Mouse (Mus musculus): ENCODE measurements around the gene Ing4. TPM values are rescaled to one million over a fixed set of nuclear protein-coding genes. Genes with fewer than 3 reads are reported as not detected.

Ing4 gene
- polyA plus RNA-seq, 1 experiment, result 75.7 TPM

DNA sequence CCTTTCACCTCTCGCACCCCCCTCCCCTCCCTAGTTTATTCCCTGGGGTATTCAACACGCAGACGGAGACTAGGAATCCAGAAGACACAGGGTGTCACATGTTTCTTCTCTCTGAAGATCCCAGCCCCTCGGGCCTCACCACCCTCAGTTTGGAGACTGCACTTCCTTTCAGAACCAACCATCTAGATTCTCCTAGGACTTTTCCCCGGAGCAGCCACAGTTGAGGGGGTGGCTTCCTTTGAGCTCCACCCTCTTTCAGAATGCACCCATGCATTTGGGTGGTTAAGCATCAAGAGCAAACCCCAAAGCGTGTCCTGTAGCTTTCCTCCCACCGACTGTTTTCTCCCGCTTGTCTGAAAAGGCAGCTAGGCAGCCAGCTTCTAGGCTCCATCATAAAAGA, 41.5 kb upstream of the Ing4 start:
- peak in 1 of 2 experiments; percentile 31 for DNase-seq
- Histone ChIP-seq H3K27me3 (ENCODE audit: control insufficient read depth, insufficient read depth, low read length) (no peaks in the 10 kb centered on the region), H3K4me3 (replicated peaks; ENCODE audit: insufficient read depth, low read depth, low read length) (peak overlapping the region; percentile 72), H3K27ac (ENCODE audit: insufficient read depth, low read length) (no peak overlapping the region; the same call in 1 of the 2 replicates), H3K4me1 (ENCODE audit: control insufficient read depth, insufficient read depth, low read length) (0 out of 2 replicates have a peak, but pooled peaks cover 10% of the 10 kb centered on the region)
- 9% methylated on average over 8 of the region's 8 CpGs for WGBS
- TF ChIP-seq CTCF (IDR thresholded peaks at IDR 0.05; ENCODE audit: borderline replicate concordance, insufficient read depth, low read depth, low read length) (no peak), POLR2A (IDR thresholded peaks at IDR 0.05; ENCODE audit: borderline replicate concordance, insufficient read depth, low read length) (no peak)

DNA sequence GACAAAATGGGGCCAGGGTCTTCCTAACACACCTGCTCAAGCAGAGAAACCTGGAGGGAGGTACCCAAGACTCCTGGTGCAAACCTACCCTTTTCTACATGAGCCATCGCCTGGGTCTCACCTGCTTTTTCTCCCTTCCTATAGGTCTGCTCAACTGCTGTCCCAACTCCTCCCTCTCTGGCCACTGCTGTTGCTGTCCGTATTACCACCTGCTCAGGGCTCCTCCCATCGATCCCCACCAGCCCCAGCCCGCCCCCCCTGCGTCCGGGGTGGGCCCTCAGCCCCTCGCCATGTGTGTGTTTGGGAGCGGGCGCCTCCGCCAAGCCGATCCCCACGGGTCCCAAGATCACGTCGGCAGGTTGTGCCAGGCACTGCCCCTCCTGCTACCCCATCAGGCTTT, 40.5 kb upstream of the Ing4 start:
- H3K27me3 ChIP-seq (ENCODE audit: control insufficient read depth, insufficient read depth, low read length), result no peaks in the 10 kb centered on the region
- no peak overlapping the region for H3K4me3 ChIP-seq (replicated peaks; ENCODE audit: insufficient read depth, low read depth, low read length)
- H3K4me1 ChIP-seq (ENCODE audit: control insufficient read depth, insufficient read depth, low read length), result 0 out of 2 replicates have a peak, but pooled peaks cover 10% of the 10 kb centered on the region
- no peak overlapping the region for H3K27ac ChIP-seq (ENCODE audit: insufficient read depth, low read length)
- no peak for DNase-seq
- no peak for TF ChIP-seq POLR2A (IDR thresholded peaks at IDR 0.05; ENCODE audit: borderline replicate concordance, insufficient read depth, low read length)
- no peak for TF ChIP-seq CTCF (IDR thresholded peaks at IDR 0.05; ENCODE audit: borderline replicate concordance, insufficient read depth, low read depth, low read length)
- WGBS, result 35% methylated on average over 14 of the region's 14 CpGs

DNA sequence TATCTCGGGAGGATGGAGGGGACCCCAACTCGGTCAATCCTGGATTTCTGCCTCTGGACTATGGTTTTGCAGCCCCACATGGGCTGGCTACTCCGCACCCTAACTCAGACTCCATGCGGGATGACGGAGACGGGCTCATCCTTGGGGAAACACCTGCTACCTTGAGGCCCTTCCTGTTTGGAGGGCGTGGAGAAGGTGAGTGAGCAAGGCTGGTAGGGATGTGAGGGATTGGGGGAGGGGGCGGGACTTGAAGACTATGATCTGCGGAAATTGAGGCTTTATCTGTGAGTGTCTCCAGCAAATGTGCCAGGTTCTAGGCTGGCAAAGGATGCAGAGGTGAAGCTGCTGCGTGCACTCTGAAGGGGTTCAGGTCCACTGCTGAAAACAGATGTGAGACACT, 40.0 kb upstream of the Ing4 start:
- DNase-seq, result no peak
- TF ChIP-seq POLR2A (IDR thresholded peaks at IDR 0.05; ENCODE audit: borderline replicate concordance, insufficient read depth, low read length) (no peak), CTCF (IDR thresholded peaks at IDR 0.05; ENCODE audit: borderline replicate concordance, insufficient read depth, low read depth, low read length) (no peak)
- no peaks in the 10 kb centered on the region for H3K27me3 ChIP-seq (ENCODE audit: control insufficient read depth, insufficient read depth, low read length)
- no peak overlapping the region for H3K4me3 ChIP-seq (replicated peaks; ENCODE audit: insufficient read depth, low read depth, low read length)
- no peak overlapping the region for H3K27ac ChIP-seq (ENCODE audit: insufficient read depth, low read length)
- 57% methylated on average over 10 of the region's 10 CpGs for WGBS
- 0 out of 2 replicates have a peak, but pooled peaks cover 10% of the 10 kb centered on the region for H3K4me1 ChIP-seq (ENCODE audit: control insufficient read depth, insufficient read depth, low read length)

DNA sequence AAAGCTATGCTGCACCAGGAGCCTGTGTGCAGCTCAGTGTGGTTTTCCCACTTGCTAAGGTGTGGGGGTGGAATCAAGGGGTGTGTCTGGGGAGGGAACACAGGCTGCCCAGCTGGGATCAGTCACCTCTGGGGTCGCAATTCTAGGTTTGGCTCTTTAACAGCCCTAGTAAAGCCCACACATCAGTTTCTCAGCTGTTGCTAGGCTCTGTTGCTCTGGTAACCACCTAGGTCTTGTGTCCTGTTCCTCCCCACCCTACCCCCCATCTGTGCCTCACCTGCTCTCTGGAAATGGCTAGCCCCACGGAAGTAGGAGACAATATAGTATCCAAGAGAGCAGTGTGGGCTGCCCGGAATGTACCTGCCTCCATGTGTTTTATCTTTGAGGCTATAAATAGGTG, 35.9 kb upstream of the Ing4 start:
- 37% methylated on average over 3 of the region's 3 CpGs for WGBS
- no peak for DNase-seq
- H3K4me3 ChIP-seq (replicated peaks; ENCODE audit: insufficient read depth, low read depth, low read length), result no peak overlapping the region
- 0 out of 2 replicates have a peak, but pooled peaks cover 4% of the 10 kb centered on the region for H3K4me1 ChIP-seq (ENCODE audit: control insufficient read depth, insufficient read depth, low read length)
- no peak for TF ChIP-seq POLR2A (IDR thresholded peaks at IDR 0.05; ENCODE audit: borderline replicate concordance, insufficient read depth, low read length)
- TF ChIP-seq CTCF (IDR thresholded peaks at IDR 0.05; ENCODE audit: borderline replicate concordance, insufficient read depth, low read depth, low read length), result no peak
- H3K27me3 ChIP-seq (ENCODE audit: control insufficient read depth, insufficient read depth, low read length), result no peaks in the 10 kb centered on the region
- H3K27ac ChIP-seq (ENCODE audit: insufficient read depth, low read length), result no peak overlapping the region

DNA sequence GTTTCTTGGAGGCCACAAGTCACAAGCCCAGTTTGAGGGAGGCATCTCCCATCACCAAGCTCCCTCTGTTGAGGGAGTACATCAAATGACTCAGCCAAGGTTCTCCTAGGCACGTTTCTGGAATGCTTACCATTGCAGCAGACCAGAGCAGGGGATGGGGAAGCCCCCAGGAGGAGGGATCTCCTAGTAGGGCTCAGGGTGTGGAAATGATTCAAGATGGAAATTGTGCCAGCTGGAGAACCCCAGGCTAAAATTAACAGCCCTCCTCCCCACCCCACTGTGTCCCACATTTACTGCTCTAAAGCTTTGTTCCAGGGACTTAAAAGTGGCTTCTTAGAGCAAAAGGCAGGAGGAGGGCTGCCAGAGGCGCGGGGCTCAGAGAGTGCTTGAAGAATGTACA, 34.5 kb upstream of the Ing4 start:
- TF ChIP-seq POLR2A (IDR thresholded peaks at IDR 0.05; ENCODE audit: borderline replicate concordance, insufficient read depth, low read length) (no peak), CTCF (IDR thresholded peaks at IDR 0.05; ENCODE audit: borderline replicate concordance, insufficient read depth, low read depth, low read length) (no peak)
- no peak overlapping the region for H3K4me3 ChIP-seq (replicated peaks; ENCODE audit: insufficient read depth, low read depth, low read length)
- WGBS, result 47% methylated on average over 3 of the region's 3 CpGs
- DNase-seq, result no peak
- no peaks in the 10 kb centered on the region for H3K27me3 ChIP-seq (ENCODE audit: control insufficient read depth, insufficient read depth, low read length)
- H3K4me1 ChIP-seq (ENCODE audit: control insufficient read depth, insufficient read depth, low read length), result no peaks in the 10 kb centered on the region
- no peak overlapping the region for H3K27ac ChIP-seq (ENCODE audit: insufficient read depth, low read length)

DNA sequence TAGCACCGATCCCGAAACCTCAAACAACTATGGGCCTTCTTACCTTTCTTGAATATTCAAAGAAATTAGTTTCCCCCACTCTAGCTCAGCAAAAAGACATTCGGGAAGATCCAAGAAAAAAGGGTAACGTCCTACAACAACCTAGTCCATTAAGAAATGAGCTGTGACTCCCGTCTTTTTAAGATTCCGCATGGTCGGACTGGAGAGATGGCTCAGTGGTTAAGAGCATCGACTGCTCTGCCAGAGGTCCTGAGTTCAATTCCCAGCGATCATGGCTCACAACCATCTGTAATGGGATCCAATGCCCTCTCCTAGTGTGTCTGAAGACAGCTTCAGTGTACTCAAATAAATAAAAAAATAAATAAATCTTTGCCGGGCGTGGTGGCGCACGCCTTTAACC, 31.5 kb upstream of the Ing4 start:
- H3K4me1 ChIP-seq (ENCODE audit: control insufficient read depth, insufficient read depth, low read length), result no peaks in the 10 kb centered on the region; the same call in 1 of the 2 replicates
- no peaks in the 10 kb centered on the region for H3K27me3 ChIP-seq (ENCODE audit: control insufficient read depth, insufficient read depth, low read length)
- H3K4me3 ChIP-seq (replicated peaks; ENCODE audit: insufficient read depth, low read depth, low read length), result peak overlapping the region; percentile 78
- 40% methylated on average over 13 of the region's 13 CpGs for WGBS
- H3K27ac ChIP-seq (ENCODE audit: insufficient read depth, low read length), result no peak overlapping the region
- no peak for DNase-seq
- TF ChIP-seq CTCF (IDR thresholded peaks at IDR 0.05; ENCODE audit: borderline replicate concordance, insufficient read depth, low read depth, low read length), result no peak
- no peak for TF ChIP-seq POLR2A (IDR thresholded peaks at IDR 0.05; ENCODE audit: borderline replicate concordance, insufficient read depth, low read length)

DNA sequence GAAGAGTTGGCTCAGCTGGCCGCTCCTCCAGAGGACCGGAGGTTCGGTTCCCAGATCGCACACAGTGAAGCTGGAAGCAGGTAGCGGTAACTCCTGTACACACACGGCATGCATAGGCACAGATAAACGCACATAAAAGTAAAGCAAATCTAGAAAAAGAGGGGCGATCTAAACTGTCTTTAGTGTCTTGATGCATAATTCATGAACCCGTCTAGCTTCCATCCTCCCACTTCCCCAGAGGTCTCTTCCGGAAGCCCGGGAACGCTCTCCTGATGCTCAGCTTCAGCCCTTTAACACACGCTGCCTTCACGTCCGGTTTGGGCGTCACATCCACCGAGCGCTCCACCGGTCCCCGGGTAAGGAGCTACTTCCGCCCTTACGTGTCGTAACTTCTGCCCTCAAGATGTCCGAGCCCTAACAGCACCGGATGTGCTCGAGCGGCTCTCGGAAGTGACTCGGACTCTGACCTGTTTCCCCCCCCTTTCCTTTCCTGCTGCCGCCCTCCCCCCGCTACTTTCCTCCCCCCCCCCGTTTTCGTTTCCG, 30.9 kb upstream of the Ing4 start:
- DNase-seq, result peak; percentile 98 to 100
- Histone ChIP-seq H3K4me1 (ENCODE audit: control insufficient read depth, insufficient read depth, low read length) (no peaks in the 10 kb centered on the region; the same call in 1 of the 2 replicates), H3K27me3 (ENCODE audit: control insufficient read depth, insufficient read depth, low read length) (no peaks in the 10 kb centered on the region), H3K4me3 (replicated peaks; ENCODE audit: insufficient read depth, low read depth, low read length) (peak overlapping the region; percentile 78), H3K27ac (ENCODE audit: insufficient read depth, low read length) (peak overlapping the region; percentile 34; the same call in 1 of the 2 replicates)
- TF ChIP-seq POLR2A (IDR thresholded peaks at IDR 0.05; ENCODE audit: borderline replicate concordance, insufficient read depth, low read length) (peak; percentile 78; the same call in 1 of the 2 replicates), CTCF (IDR thresholded peaks at IDR 0.05; ENCODE audit: borderline replicate concordance, insufficient read depth, low read depth, low read length) (no peak)
- under 1% methylated on average over 33 of the region's 34 CpGs for WGBS

DNA sequence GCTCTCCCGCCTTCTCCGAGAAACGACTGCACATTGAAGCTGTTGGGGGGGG, 30.6 kb upstream of the Ing4 start, which contains the start of gene Zfp384:
Zfp384 (plus strand) TSS at position 17 of the 52 bp plus-strand sequence.
- Histone ChIP-seq H3K4me3 (replicated peaks; ENCODE audit: insufficient read depth, low read depth, low read length) (peak within 1 kb of the TSS; percentile 78), H3K27me3 (ENCODE audit: control insufficient read depth, insufficient read depth, low read length) (no peaks in the 10 kb centered on the region), H3K4me1 (ENCODE audit: control insufficient read depth, insufficient read depth, low read length) (no peaks in the 10 kb centered on the region; the same call in 1 of the 2 replicates), H3K27ac (ENCODE audit: insufficient read depth, low read length) (peak within 1 kb of the TSS; percentile 98)
- 5% methylated on average over 3 of the region's 3 CpGs for WGBS
- DNase-seq, result no peak
- no peak for TF ChIP-seq CTCF (IDR thresholded peaks at IDR 0.05; ENCODE audit: borderline replicate concordance, insufficient read depth, low read depth, low read length)
- TF ChIP-seq POLR2A (IDR thresholded peaks at IDR 0.05; ENCODE audit: borderline replicate concordance, insufficient read depth, low read length), result no peak

All from cerebellum, adult 2 months (tissue).